Mouse (Mus musculus) heart, postnatal 25 days (tissue): Measurements from ENCODE around the gene Zfp974. TPM values are rescaled to one million over a fixed set of nuclear protein-coding genes. Genes with fewer than 3 reads are reported as not detected.
A peak's percentile ranks its signal among the peaks of the same experiment; 100 is the strongest.
"Not testable (repeated sequence)": the region's sequence is repeated elsewhere in the genome, so short reads cannot be mapped to it uniquely, and the experiment has no call there.

Experiments
- DNase-seq: peaks from one replicate; pipeline ENCODE4 v3.0.0; 2022; ENCODE audit warnings: low spot score
- intact Hi-C: fragments of 180-260 bp; cut with DNase I; formaldehyde crosslinking; loops from one replicate; pipeline ENCODE4 v1.15.1; 2025
- total RNA-seq, 2 experiments: library from RNA; stranded (reverse); gene quantifications; 2 replicates each; pipeline ENCODE4 v1.2.3; 2021

Zfp974 gene
- 1 to 10 TPM; 6.2 to 6.6 TPM for total RNA-seq

- intact Hi-C loops, result no loop called here
- DNase-seq, result peak; percentile 15
These were observed at the start of gene Zfp974 for GRCm38 (mm10) chr7:27928818-27929695. Gene Zfp974, minus strand, starts transcription at chr7:27929460.

- DNase-seq, intact Hi-C loops: not testable (repeated sequence)
These were observed 20.2 kb upstream of the Zfp974 start for GRCm38 (mm10) chr7:27949451-27949850.

GRCm38 (mm10) chr7:27941869-27942268, 12.6 kb upstream of the Zfp974 start:
- DNase-seq, intact Hi-C loops: not testable (repeated sequence)

DNA sequence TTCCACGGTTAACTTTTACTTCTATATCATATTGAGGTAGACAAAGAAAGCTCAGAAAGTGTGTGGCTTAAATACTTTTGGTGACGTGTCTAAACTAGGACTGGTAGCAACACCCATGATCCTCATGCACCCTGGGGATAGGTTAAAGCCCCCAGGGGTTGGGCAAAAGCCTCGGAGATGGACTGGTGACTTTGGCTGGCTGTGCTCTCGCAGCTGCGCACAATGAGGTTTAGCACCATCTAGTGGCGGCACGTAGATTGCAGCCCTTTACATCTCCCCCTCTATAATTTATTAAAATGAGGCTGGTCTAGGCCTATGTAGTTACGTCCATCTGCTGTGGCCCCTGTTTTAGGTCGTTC, 4.5 kb upstream of the Zfp974 start:
- intact Hi-C loops, result loop anchor here (2.0 kb wide), 1 partner anchor 207 kb away; no protein-coding TSS in a partner anchor
- not testable (repeated sequence) for DNase-seq

GRCm38 (mm10) chr7:27933050-27933799, 4.0 kb upstream of the Zfp974 start:
- DNase-seq, result no peak
- intact Hi-C loops, result loop anchor here (2.0 kb wide), 1 partner anchor 206 kb away; no protein-coding TSS in a partner anchor

DNA sequence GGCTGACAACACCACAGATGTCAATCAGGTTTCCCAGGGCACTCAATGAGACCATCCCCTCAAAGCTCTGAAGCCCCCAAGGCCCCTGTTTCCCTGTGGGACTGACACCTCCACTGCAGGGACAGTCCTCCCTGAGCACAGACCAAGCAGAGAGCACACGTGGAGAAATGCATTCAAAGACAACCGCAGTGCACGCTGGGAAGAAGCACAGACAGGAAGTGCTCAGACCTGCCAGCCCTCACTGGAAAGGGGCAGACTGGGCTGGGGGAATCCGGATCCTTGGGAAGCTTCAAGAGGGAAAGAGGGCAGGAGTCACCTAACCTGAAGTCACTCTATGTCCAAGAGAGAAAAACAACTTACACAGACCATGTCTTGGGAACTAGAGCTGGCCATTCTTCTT, 2.2 kb downstream of the Zfp974 start:
- DNase-seq, intact Hi-C loops: not testable (repeated sequence)

DNA sequence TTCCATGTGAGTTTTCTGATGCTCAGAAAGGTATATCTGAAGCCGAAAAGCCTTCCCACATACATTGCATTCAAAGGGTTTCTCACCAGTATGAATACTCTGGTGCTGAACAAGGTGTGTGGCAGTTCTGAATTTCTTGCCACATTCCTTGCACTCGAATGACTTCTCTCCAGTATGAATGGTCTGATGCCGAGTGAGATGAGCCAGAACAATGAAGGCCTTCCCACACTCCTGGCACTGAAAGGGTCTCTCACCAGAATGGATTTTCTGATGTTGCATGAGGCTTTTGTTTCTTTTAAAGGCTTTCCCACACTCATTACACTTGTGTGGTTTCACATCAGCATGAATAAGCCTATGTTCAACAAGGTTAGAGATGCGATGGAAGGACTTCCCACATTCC, 18.3 kb downstream of the Zfp974 start:
- intact Hi-C loops, DNase-seq: not testable (repeated sequence)

DNA sequence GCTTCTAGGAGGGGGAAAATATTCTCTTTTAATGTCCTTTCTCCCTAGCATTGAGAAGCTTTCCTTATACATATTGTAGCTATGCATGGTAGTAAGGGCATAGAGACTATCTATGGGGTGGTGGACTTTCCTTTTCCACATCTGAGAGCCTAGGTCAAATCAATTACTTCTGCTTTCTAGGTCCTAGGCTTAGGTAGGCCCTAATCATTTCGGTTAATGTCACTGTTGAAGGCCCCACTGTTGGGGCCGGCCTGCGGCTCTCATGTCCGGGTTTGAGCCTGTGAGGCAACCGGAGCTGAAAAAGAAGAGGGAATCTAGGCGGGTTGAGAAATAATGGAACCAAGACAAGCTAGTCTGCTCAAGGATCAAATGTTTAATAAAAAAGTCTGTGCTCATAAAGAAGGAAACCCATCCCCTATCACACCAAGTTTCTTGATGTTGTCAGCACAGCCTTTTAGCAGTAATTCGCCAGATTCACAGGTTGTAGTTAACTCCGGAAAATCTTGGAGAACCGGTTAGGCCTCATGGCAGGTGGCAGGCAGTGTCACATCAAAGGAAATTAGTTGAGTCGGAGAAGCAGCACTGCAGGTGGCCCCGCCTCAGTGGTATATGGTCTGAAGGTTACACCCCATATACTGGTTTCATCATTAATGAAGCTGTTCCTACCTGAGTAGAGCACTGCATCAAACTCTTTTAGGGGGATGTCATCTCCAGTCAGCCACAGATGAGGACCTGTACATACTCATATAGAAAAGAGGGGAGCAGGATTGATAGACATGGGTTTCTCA, 24.0 kb downstream of the Zfp974 start:
- intact Hi-C loops, result no loop called here

GRCm38 (mm10) chr7:27900601-27901000, 28.7 kb downstream of the Zfp974 start:
- no peak for DNase-seq
- intact Hi-C loops, result no loop called here

More for the DNA sequence above, 24.0 kb downstream of the Zfp974 start:
- no peak for DNase-seq

- DNase-seq, result no peak
These were observed 47.5 kb downstream of the Zfp974 start for GRCm38 (mm10) chr7:27881721-27882120.

GRCm38 (mm10) chr7:27862578-27862977, 66.7 kb downstream of the Zfp974 start:
- intact Hi-C loops, DNase-seq: not testable (repeated sequence)

More at GRCm38 (mm10) chr7:27881721-27882120, 47.5 kb downstream of the Zfp974 start:
- intact Hi-C loops, result no loop called here

GRCm38 (mm10) chr7:27860396-27861235, 68.6 kb downstream of the Zfp974 start:
- intact Hi-C loops, result loop anchor here (2.0 kb wide), 1 partner anchor 22 kb away; the partner anchor contains the start of gene Zfp59
- peak; percentile 71 for DNase-seq

DNA sequence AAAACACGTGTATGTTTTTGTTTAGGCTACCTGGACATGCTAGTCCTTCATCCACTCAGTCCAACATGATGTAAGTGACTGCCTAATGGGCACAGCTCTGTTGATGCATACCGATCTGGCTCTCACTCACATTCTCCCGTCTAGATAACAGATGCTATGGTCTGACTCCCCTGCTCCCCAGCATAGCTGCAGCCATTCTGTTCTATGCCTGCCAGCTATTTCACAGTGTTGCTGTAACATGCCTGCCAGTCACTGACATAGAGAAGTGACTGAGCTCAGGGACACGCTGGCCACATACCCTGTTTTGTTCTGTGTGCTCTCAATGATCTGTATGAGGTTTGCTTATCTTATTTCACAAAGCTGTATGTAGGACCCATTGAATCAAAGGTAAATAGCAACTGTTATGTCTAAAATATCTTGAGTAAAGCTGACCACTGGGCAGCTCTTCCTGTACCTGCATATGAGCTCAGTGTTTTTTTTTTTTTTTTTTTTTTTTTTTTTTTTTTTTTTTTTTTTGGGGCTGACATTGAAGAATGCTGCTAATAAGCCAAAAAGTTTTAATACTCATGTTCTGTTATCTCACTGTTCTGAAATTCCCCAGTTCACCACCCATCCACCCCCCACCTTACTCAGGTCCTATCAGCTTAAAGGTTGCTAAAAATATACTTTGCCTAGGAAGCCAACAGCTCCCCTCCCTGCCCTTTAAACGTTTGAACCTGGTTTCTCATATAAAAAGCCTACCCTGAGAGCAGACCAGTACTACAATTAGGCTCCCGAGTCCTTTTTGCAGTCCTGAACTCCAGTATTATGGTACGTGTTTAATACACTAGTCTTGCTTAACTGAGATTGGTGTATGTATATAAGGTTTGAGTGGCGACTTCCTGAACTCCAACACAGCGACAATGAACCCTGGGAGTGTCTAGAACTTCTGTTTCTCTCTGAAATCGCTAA, 69.7 kb downstream of the Zfp974 start:
- intact Hi-C loops, result loop anchor here (2.0 kb wide), 1 partner anchor 21 kb away; the partner anchor contains the start of gene Zfp59
- DNase-seq, result no peak

Other genes starting within 250 kb of the Zfp974 start
- under 1 TPM; 0.39 to 0.88 TPM for gene Zfp607b, start 240.1 kb downstream of the Zfp974 start, total RNA-seq
- gene Zfp60, start 198.1 kb downstream of the Zfp974 start, total RNA-seq, result 1 to 10 TPM; 8.2 to 8.9 TPM
- 1 to 10 TPM; 5.5 to 6.2 TPM for gene Zfp626, start 122.3 kb downstream of the Zfp974 start, total RNA-seq
- 1 to 10 TPM; 2.6 to 3.1 TPM for gene Zfp59, start 90.9 kb downstream of the Zfp974 start, total RNA-seq
- gene Zfp607a, start 71.9 kb downstream of the Zfp974 start, total RNA-seq, result 1 to 10 TPM; 3.3 to 3.5 TPM
- gene Zfp780b, start 49.7 kb upstream of the Zfp974 start, total RNA-seq, result 1 to 10 TPM; 7.3 to 8.7 TPM
- under 1 TPM; 0.75 to 0.94 TPM for gene Zfp850, start 84.7 kb upstream of the Zfp974 start, total RNA-seq
- 10 to 100 TPM; 86.9 to 94.6 TPM for gene Psmc4, start 120.6 kb upstream of the Zfp974 start, total RNA-seq
- not detected for gene Fcgbp, start 141.8 kb upstream of the Zfp974 start, total RNA-seq
- gene 9530053A07Rik, start 200.0 kb upstream of the Zfp974 start, total RNA-seq, result not detected
- gene Fbl, start 240.2 kb upstream of the Zfp974 start, total RNA-seq, result 10 to 100 TPM; 32.2 to 35.3 TPM